Mouse (Mus musculus): ENCODE results near the gene Nol10. TPM values are rescaled to one million over a fixed set of nuclear protein-coding genes. Genes with fewer than 3 reads are reported as not detected.

Gene Nol10
- polyA plus RNA-seq, 1 experiment, result 15.7 TPM

DNA sequence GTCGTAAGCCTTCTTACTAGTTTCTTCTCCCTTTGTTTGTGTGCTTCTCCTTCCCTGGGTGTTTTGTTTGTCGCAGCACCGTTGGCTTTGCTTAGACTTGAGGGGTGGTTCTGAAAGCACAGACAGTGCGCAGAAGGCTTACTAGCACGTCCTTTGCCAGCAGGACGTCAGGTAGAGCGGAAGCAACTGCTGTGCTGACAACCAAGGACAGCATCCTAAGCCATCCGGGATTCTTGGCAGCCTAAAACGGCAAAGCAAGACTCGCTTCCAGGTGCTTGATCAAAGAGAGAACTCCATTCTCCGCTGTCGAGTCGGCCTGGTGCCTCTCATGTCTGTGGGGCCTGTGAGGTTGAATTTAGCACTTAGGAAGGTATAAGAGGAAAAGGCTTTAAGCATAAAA, 44.9 kb downstream of the Nol10 start:
- no peak for TF ChIP-seq CTCF (IDR thresholded peaks at IDR 0.05; ENCODE audit: extremely low read depth, insufficient read depth, low read length)
- TF ChIP-seq POLR2A (IDR thresholded peaks at IDR 0.05; ENCODE audit: extremely low read depth, insufficient read depth, low read length), result no peak
- no peaks in the 10 kb centered on the region; the same call in 1 of the 2 replicates for H3K4me1 ChIP-seq (ENCODE audit: control insufficient read depth, insufficient read depth, low read length)
- H3K4me3 ChIP-seq (ENCODE audit: insufficient read depth, low read length), result no peak overlapping the region
- H3K27ac ChIP-seq (ENCODE audit: insufficient read depth, low read length), result no peak overlapping the region

DNA sequence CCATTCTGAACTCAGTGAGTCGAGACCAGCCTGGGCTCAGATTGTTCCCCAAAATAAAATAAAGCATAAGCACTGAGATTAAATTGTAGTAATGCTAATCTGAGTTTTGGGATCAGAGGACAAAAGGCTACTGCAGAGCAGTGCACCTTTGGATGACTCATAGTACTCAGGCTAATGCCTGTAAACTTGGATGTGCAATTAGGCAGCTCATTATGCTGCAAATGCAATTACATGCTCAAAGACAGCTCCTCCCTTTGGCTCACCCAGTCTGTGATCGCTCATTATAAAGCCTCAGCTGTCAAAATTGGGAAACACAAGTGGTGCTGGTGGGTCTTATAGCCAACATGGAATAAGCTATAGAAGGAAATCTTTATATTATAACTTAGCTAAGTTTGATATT, 48.9 kb downstream of the Nol10 start:
- Histone ChIP-seq H3K27ac (ENCODE audit: insufficient read depth, low read length) (no peak overlapping the region), H3K4me3 (ENCODE audit: insufficient read depth, low read length) (no peak overlapping the region), H3K4me1 (ENCODE audit: control insufficient read depth, insufficient read depth, low read length) (no peaks in the 10 kb centered on the region; the same call in 1 of the 2 replicates)
- TF ChIP-seq CTCF (IDR thresholded peaks at IDR 0.05; ENCODE audit: extremely low read depth, insufficient read depth, low read length) (no peak), POLR2A (IDR thresholded peaks at IDR 0.05; ENCODE audit: extremely low read depth, insufficient read depth, low read length) (no peak)

DNA sequence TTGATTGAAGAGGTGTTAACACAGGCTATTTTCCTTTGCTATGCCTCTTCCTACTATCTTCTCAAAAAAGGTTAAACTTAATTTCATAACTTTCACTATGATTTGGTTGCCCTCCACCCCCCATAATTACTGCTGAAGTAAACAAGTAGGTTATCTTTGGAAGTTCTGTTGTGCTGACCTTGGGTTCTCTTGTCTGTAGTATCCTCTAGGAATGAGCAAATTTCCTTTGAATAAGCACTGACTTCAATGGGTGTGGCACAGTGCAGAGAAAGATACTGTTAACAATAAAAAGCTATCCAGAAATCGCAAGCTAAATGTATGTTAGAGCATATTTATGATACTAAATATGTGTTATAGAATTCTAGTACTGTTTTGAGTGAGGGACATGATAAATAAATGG, 53.2 kb downstream of the Nol10 start:
- TF ChIP-seq POLR2A (IDR thresholded peaks at IDR 0.05; ENCODE audit: extremely low read depth, insufficient read depth, low read length) (no peak), CTCF (IDR thresholded peaks at IDR 0.05; ENCODE audit: extremely low read depth, insufficient read depth, low read length) (no peak)
- Histone ChIP-seq H3K4me1 (ENCODE audit: control insufficient read depth, insufficient read depth, low read length) (no peaks in the 10 kb centered on the region), H3K4me3 (ENCODE audit: insufficient read depth, low read length) (no peak overlapping the region), H3K27ac (ENCODE audit: insufficient read depth, low read length) (no peak overlapping the region)

DNA sequence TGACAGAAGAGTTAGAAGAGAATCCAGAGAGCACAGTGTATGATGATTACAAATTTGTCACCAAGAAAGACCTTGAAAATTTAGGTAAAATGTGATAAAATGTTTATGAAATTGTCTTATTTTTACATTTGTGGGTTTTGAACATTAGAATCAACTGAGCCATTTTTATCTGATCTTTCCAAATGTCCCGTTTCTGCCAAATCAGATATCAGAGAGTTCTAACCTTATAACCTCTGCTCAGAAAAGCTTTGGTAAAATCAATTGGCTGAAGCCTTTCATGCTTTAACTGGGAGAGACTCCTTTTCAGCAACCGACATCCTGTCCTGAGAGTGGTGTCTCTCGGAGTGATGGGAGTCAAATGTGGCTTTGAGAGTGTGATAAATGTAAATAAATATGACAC, 53.9 kb downstream of the Nol10 start:
- no peak overlapping the region for H3K27ac ChIP-seq (ENCODE audit: insufficient read depth, low read length)
- no peak for TF ChIP-seq POLR2A (IDR thresholded peaks at IDR 0.05; ENCODE audit: extremely low read depth, insufficient read depth, low read length)
- TF ChIP-seq CTCF (IDR thresholded peaks at IDR 0.05; ENCODE audit: extremely low read depth, insufficient read depth, low read length), result no peak
- H3K4me3 ChIP-seq (ENCODE audit: insufficient read depth, low read length), result no peak overlapping the region
- no peaks in the 10 kb centered on the region for H3K4me1 ChIP-seq (ENCODE audit: control insufficient read depth, insufficient read depth, low read length)

DNA sequence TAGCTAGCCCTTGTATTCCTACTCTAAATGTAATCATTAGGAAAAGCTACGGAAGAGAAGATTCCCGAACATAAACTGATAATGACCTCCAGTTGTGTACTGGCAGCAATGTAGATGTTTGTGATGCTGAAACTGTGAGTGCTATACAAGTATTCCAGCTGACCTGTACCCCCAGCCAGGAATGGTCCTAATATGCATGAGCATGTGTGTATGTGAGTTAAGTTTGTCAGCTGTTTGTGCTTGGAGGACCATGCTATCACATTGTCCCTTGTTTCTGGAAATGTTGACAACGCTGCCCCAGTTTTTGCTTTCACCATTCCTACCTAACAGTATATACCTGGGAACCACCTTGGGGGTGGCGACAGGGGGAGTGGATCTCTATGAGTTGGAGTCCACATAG, 55.7 kb downstream of the Nol10 start:
- no peak for TF ChIP-seq CTCF (IDR thresholded peaks at IDR 0.05; ENCODE audit: extremely low read depth, insufficient read depth, low read length)
- no peak for TF ChIP-seq POLR2A (IDR thresholded peaks at IDR 0.05; ENCODE audit: extremely low read depth, insufficient read depth, low read length)

DNA sequence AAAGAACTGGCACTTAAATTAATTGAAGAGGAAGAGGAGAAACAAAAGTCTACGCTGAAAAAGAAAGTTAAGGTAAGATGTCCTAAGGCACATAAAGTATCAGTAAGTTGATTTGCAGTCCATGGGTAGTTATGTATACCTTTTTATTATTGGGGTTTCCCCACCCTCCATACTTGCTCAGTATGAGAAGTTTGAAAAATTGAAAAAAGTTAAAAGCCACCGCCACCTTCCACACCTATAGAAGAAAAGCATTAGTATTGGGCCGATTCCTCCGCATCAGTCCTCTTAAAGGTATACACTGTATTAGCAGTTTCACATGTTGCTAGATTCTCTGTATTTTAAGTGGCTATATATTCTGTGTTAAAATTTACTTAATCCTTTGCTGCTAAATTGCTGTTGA, 58.6 kb downstream of the Nol10 start:
- H3K4me3 ChIP-seq (ENCODE audit: insufficient read depth, low read length), result no peak overlapping the region
- TF ChIP-seq CTCF (IDR thresholded peaks at IDR 0.05; ENCODE audit: extremely low read depth, insufficient read depth, low read length) (no peak), POLR2A (IDR thresholded peaks at IDR 0.05; ENCODE audit: extremely low read depth, insufficient read depth, low read length) (no peak)
- H3K27ac ChIP-seq (ENCODE audit: insufficient read depth, low read length), result no peak overlapping the region
- 0 out of 2 replicates have a peak, but pooled peaks cover under 1% of the 10 kb centered on the region for H3K4me1 ChIP-seq (ENCODE audit: control insufficient read depth, insufficient read depth, low read length)

More for the DNA sequence above, 55.7 kb downstream of the Nol10 start:
- H3K4me3 ChIP-seq (ENCODE audit: insufficient read depth, low read length), result no peak overlapping the region
- no peaks in the 10 kb centered on the region for H3K4me1 ChIP-seq (ENCODE audit: control insufficient read depth, insufficient read depth, low read length)
- H3K27ac ChIP-seq (ENCODE audit: insufficient read depth, low read length), result no peak overlapping the region

DNA sequence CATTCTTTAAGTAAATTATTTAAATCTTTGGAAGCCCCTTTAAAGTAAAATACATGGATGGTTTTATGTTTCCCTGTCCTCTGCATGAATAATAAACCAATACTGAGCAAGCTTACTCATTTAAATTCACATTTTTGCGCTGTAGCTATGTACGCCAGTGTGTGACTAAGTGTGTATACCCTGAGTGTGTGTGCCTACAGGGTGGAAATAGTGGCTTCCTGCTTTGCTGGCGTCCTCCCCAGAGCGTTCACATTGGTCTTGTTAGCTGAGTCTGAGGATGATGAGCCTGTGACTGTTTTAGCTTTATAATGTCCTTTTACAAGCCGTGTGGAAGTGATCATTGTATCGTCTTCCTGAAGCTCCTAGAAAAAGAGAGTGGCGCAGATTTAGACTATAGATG, 60.1 kb downstream of the Nol10 start:
- no peak overlapping the region for H3K27ac ChIP-seq (ENCODE audit: insufficient read depth, low read length)
- TF ChIP-seq CTCF (IDR thresholded peaks at IDR 0.05; ENCODE audit: extremely low read depth, insufficient read depth, low read length) (no peak), POLR2A (IDR thresholded peaks at IDR 0.05; ENCODE audit: extremely low read depth, insufficient read depth, low read length) (no peak)
- 0 out of 2 replicates have a peak, but pooled peaks cover 2% of the 10 kb centered on the region for H3K4me1 ChIP-seq (ENCODE audit: control insufficient read depth, insufficient read depth, low read length)
- H3K4me3 ChIP-seq (ENCODE audit: insufficient read depth, low read length), result no peak overlapping the region

DNA sequence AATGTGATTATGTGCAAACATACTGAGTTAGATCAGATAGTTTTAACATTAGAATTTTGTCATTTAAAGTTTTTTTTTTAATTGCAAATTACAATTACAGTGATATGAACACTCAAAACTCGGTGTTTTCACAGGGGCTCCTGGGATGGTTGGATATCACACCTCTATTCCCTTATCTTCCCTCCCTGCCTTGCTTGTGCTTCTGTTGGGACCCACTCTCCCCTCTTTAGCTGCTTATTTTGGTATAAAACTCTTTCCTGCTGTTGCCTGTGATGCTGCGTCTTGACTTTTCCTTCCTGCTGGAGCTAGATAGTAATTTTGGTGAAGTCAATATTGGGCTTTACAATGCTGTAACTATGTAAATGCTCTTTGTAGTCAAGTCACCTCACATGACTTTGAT, 63.0 kb downstream of the Nol10 start:
- Histone ChIP-seq H3K4me3 (ENCODE audit: insufficient read depth, low read length) (no peak overlapping the region), H3K27ac (ENCODE audit: insufficient read depth, low read length) (no peak overlapping the region), H3K4me1 (ENCODE audit: control insufficient read depth, insufficient read depth, low read length) (0 out of 2 replicates have a peak, but pooled peaks cover 2% of the 10 kb centered on the region)
- TF ChIP-seq CTCF (IDR thresholded peaks at IDR 0.05; ENCODE audit: extremely low read depth, insufficient read depth, low read length) (no peak), POLR2A (IDR thresholded peaks at IDR 0.05; ENCODE audit: extremely low read depth, insufficient read depth, low read length) (no peak)

DNA sequence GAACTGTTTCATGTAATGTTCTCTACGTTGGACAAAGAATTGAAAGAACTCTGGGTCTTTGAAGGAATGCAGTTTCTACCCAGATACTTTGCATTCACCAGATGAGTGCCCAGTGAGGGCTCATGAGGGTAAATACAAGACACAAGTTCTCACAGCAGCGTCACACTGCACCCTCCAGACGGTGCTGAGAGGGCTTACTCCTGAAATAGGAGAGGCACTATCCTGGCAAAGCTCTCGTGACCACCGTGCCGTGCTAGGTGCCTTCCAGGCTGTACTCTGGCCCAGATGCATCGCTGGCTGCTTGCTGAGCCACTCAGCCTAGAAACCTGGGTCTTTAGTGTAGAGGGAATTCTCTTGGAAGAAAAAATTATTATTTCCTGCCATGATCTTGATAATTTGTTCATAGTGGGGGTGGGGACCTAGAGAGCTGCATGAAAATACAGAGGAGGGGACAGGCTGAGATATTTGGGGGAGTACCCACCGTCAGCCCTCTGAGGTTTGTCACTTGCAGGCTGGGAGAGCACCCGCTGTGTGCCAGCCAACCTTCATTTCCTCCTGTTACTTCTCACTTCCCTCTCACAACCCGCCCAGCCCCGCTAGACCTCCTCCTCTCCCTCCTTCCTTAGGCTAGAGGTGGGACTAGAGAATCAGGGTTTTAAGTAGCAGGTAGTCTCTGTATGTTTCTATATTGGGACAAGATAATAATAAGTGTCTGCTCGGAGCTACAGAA, 63.7 kb downstream of the Nol10 start:
- TF ChIP-seq CTCF (IDR thresholded peaks at IDR 0.05; ENCODE audit: extremely low read depth, insufficient read depth, low read length) (no peak), POLR2A (IDR thresholded peaks at IDR 0.05; ENCODE audit: extremely low read depth, insufficient read depth, low read length) (no peak)
- 0 out of 2 replicates have a peak, but pooled peaks cover 2% of the 10 kb centered on the region for H3K4me1 ChIP-seq (ENCODE audit: control insufficient read depth, insufficient read depth, low read length)
- H3K27ac ChIP-seq (ENCODE audit: insufficient read depth, low read length), result no peak overlapping the region
- H3K4me3 ChIP-seq (ENCODE audit: insufficient read depth, low read length), result no peak overlapping the region

DNA sequence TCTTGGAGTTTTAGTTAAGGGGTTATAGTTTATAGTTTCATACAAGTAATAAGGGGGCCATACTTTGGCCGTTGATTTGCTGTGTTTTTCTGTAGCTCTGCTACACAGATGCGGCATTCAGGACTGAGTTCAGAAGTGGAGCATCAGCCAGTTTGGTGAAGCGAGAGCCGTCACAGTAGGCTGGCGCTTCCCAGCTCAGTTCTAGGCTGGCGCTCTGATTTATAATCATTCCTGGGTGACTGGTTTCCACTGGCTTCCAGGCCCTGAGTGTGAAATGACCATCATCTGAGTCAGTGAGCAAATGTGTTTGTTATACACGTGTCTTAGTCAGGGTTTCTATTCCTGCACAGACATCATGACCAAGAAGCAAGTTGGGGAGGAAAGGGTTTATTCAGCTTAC, 66.5 kb downstream of the Nol10 start:
- 0 out of 2 replicates have a peak, but pooled peaks cover 2% of the 10 kb centered on the region for H3K4me1 ChIP-seq (ENCODE audit: control insufficient read depth, insufficient read depth, low read length)
- TF ChIP-seq POLR2A (IDR thresholded peaks at IDR 0.05; ENCODE audit: extremely low read depth, insufficient read depth, low read length) (no peak), CTCF (IDR thresholded peaks at IDR 0.05; ENCODE audit: extremely low read depth, insufficient read depth, low read length) (no peak)
- no peak overlapping the region for H3K4me3 ChIP-seq (ENCODE audit: insufficient read depth, low read length)

More for the DNA sequence above, 66.5 kb downstream of the Nol10 start:
- H3K27ac ChIP-seq (ENCODE audit: insufficient read depth, low read length), result no peak overlapping the region

All from cortical plate, adult 2 months (tissue).